In genomic region chr9:41737671-41738070, GRCm38 (mm10) we compare ENCODE assay signal across 11 mouse cellular contexts.
DNase-seq lines count a peak whose midpoint lies in the region; ATAC-seq lines count a peak whose summit lies in the region.
"Had no signal": no experiment of that assay in that cellular context is flagged by ENCODE, and none has a peak within 500 bp of the region (broad histone marks: within the 10 kb centered on the region; RNA-seq: fewer than 3 reads in every experiment).

No protein-coding gene starts in this region.

- peak overlapping the region; percentile 92 for H3K27ac ChIP-seq in forebrain, embryonic 10.5 days
- H3K27ac ChIP-seq in hindbrain, embryonic 15.5 days (replicated peaks): peak overlapping the region; percentile 97
- H3K27ac ChIP-seq in neural tube, embryonic 12.5 days: 0 out of 2 replicates have a peak overlapping the region, but pooled peaks have one; percentile 91
- H3K27ac ChIP-seq in kidney, embryonic 15.5 days: no peak overlapping the region

- H3K4me2 ChIP-seq in hindbrain, embryonic 15.5 days: peak overlapping the region; percentile 61
- H3K4me2 ChIP-seq in neural tube, embryonic 12.5 days (replicated peaks): no peak overlapping the region
- H3K4me2 ChIP-seq in kidney, embryonic 15.5 days: no peak overlapping the region

- H3K4me1 ChIP-seq in forebrain, embryonic 10.5 days: peaks cover 35% of the 10 kb centered on the region
- peaks cover 27% of the 10 kb centered on the region for H3K4me1 ChIP-seq in hindbrain, embryonic 15.5 days (replicated peaks)
- H3K4me1 ChIP-seq in neural tube, embryonic 12.5 days: peaks cover 19% of the 10 kb centered on the region
- peaks cover 23% of the 10 kb centered on the region for H3K4me1 ChIP-seq in kidney, embryonic 15.5 days

- H3K9ac ChIP-seq in hindbrain, embryonic 15.5 days: no peak overlapping the region
- H3K9ac ChIP-seq in neural tube, embryonic 12.5 days: no peak overlapping the region
- H3K9ac ChIP-seq in kidney, embryonic 15.5 days: no peak overlapping the region
- H3K9ac ChIP-seq: heart, embryonic 13.5 days; limb, embryonic 13.5 days had no signal

- H3K27me3 ChIP-seq in forebrain, embryonic 10.5 days (ENCODE audit: poor library complexity, severe bottlenecking): peaks cover 19% of the 10 kb centered on the region
- no peaks in the 10 kb centered on the region for H3K27me3 ChIP-seq in hindbrain, embryonic 15.5 days
- no peaks in the 10 kb centered on the region for H3K27me3 ChIP-seq in neural tube, embryonic 12.5 days (replicated peaks)
- H3K27me3 ChIP-seq in kidney, embryonic 15.5 days: no peaks in the 10 kb centered on the region
- H3K27me3 ChIP-seq: CH12.LX; heart, embryonic 13.5 days; limb, embryonic 13.5 days had no signal

- peak; percentile 22 for DNase-seq in embryo, embryonic 11 days
- no peak for DNase-seq in forebrain, embryonic 10.5 days (ENCODE audit: extremely low spot score, low spot score)
- no peak for DNase-seq in heart, postnatal 4 days
- no peak for DNase-seq in urinary bladder, postnatal 10 days (ENCODE audit: low spot score)

- 22% methylated on average over 6 of the region's 6 CpGs for WGBS in forebrain, embryonic 10.5 days
- WGBS in hindbrain, embryonic 15.5 days: 33% methylated on average over 6 of the region's 6 CpGs
- 52% methylated on average over 6 of the region's 6 CpGs for WGBS in neural tube, embryonic 12.5 days
- 57% methylated on average over 6 of the region's 6 CpGs for WGBS in kidney, embryonic 15.5 days

- no peak overlapping the region for H3K4me3 ChIP-seq in forebrain, embryonic 10.5 days
- H3K4me3 ChIP-seq in hindbrain, embryonic 15.5 days: no peak overlapping the region
- H3K4me3 ChIP-seq in neural tube, embryonic 12.5 days: no peak overlapping the region
- no peak overlapping the region for H3K4me3 ChIP-seq in kidney, embryonic 15.5 days (replicated peaks)
- H3K4me3 ChIP-seq: heart, embryonic 13.5 days; limb, embryonic 13.5 days had no signal

- no peaks in the 10 kb centered on the region for H3K36me3 ChIP-seq in forebrain, embryonic 10.5 days (replicated peaks)
- no peaks in the 10 kb centered on the region for H3K36me3 ChIP-seq in hindbrain, embryonic 15.5 days
- no peaks in the 10 kb centered on the region for H3K36me3 ChIP-seq in neural tube, embryonic 12.5 days
- no peaks in the 10 kb centered on the region for H3K36me3 ChIP-seq in kidney, embryonic 15.5 days
- H3K36me3 ChIP-seq: heart, embryonic 13.5 days; limb, embryonic 13.5 days had no signal

- ATAC-seq in hindbrain, embryonic 15.5 days (ENCODE audit: low FRiP score, low read depth): no peak
- no peak for ATAC-seq in neural tube, embryonic 12.5 days (ENCODE audit: low FRiP score, low read depth)
- ATAC-seq in kidney, embryonic 15.5 days (replicated peaks; ENCODE audit: low FRiP score): no peak
- ATAC-seq: intestine, embryonic 16.5 days had no signal

- no peaks in the 10 kb centered on the region for H3K9me3 ChIP-seq in forebrain, embryonic 10.5 days
- H3K9me3 ChIP-seq in hindbrain, embryonic 15.5 days: no peaks in the 10 kb centered on the region
- H3K9me3 ChIP-seq in neural tube, embryonic 12.5 days: no peaks in the 10 kb centered on the region
- no peaks in the 10 kb centered on the region for H3K9me3 ChIP-seq in kidney, embryonic 15.5 days (replicated peaks)
- H3K9me3 ChIP-seq: heart, embryonic 13.5 days; limb, embryonic 13.5 days had no signal
